Mouse (Mus musculus): ENCODE results near the gene Cdhr5. TPM values are rescaled to one million over a fixed set of nuclear protein-coding genes. Genes with fewer than 3 reads are reported as not detected.

Gene Cdhr5
- not detected in 2 replicates for polyA plus RNA-seq (2016; fragmentation: Nextera tagmentation; extraction: Ambion mirVana)

DNA sequence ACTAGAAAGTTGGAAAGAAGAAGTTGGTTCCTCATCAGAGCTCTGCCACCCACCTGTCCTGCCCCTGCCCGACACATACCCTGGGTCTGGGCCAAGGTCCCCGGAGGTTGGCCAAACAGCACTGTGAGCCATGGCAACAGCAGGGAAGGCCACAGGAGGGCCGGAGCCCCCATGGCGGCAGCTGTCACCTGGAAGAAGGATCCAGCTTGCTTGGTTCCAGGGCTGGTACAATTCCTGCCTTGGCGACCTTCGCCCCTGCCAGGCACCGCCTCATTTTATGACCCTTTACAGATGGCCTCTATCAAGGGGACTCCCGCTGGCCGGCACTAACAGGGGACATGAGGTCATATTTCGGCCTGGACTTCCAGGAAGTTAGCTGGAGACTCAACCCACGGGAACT, at the start of gene Cdhr5:
Cdhr5 (minus strand) TSS at position 241 of the 400 bp plus-strand sequence.
- H3K9ac ChIP-seq, result no peak within 1 kb of the TSS
- ATAC-seq (ENCODE audit: insufficient number of reproducible peaks, low FRiP score), result no peak
- H3K27me3 ChIP-seq (replicated peaks), result peaks cover 28% of the 10 kb centered on the region
- peaks cover 6% of the 10 kb centered on the region for H3K4me1 ChIP-seq (replicated peaks)
- WGBS, result 73% methylated on average over 11 of the region's 11 CpGs
- no peaks in the 10 kb centered on the region for H3K9me3 ChIP-seq (replicated peaks)
- H3K4me2 ChIP-seq, result no peak within 1 kb of the TSS
- H3K36me3 ChIP-seq, result no peaks in the 10 kb centered on the region
- no peak within 1 kb of the TSS for H3K4me3 ChIP-seq
- H3K27ac ChIP-seq (ENCODE audit: poor library complexity, severe bottlenecking), result no peak within 1 kb of the TSS

DNA sequence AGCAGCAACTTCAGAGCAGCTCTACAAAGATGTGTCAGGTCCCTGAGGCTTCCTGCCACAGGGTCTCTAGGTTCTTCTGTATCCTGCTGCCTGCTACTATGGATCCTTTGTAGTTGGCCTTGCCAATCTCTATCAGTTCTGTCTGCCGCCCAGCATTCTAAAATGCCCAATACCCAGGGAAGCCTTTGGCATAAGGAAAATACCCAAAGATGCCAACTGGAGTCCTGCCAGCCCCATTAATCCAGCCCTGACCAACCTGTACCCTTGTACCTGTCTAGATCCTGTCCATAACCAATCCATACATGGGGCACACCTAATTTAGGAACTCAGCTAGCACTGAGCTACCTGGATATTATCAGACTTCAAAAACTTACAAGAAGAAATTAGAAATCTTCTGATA, 48.1 kb upstream of the Cdhr5 start:
- Histone ChIP-seq H3K36me3 (peaks cover 42% of the 10 kb centered on the region), H3K27me3 (replicated peaks) (no peaks in the 10 kb centered on the region), H3K9me3 (replicated peaks) (no peaks in the 10 kb centered on the region), H3K9ac (no peak overlapping the region), H3K4me3 (no peak overlapping the region), H3K4me2 (no peak overlapping the region), H3K4me1 (replicated peaks) (peaks cover 20% of the 10 kb centered on the region), H3K27ac (ENCODE audit: poor library complexity, severe bottlenecking) (no peak overlapping the region)
- 81% methylated on average over 1 of the region's 1 CpGs for WGBS
- no peak for ATAC-seq (ENCODE audit: insufficient number of reproducible peaks, low FRiP score)

DNA sequence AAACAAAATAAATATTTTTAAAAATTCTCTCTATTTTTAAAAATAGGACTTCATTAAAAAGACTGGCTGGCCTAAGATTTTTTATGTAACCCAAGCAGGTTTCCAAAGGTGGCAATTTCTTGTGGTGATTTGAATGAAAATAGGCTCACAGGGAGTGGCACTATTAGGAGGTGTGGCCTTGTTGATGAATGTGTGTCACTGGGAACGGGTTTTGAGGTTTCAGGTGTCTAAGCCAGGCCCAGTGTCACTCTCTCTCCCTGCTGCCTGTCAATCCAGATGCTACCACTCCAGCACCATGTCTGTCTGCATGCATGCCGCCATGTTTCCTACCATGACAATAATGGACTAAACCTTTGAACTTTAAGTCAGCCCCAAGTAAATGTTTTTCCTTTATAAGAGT, 42.9 kb upstream of the Cdhr5 start:
- H3K9me3 ChIP-seq (replicated peaks), result no peaks in the 10 kb centered on the region
- no peak for ATAC-seq (ENCODE audit: insufficient number of reproducible peaks, low FRiP score)
- no peak overlapping the region for H3K4me2 ChIP-seq
- H3K9ac ChIP-seq, result no peak overlapping the region
- H3K27me3 ChIP-seq (replicated peaks), result no peaks in the 10 kb centered on the region
- WGBS, result 84% methylated on average over 2 of the region's 2 CpGs
- no peak overlapping the region for H3K27ac ChIP-seq (ENCODE audit: poor library complexity, severe bottlenecking)
- no peak overlapping the region for H3K4me3 ChIP-seq
- no peaks in the 10 kb centered on the region for H3K4me1 ChIP-seq (replicated peaks)
- H3K36me3 ChIP-seq, result peaks cover 91% of the 10 kb centered on the region

DNA sequence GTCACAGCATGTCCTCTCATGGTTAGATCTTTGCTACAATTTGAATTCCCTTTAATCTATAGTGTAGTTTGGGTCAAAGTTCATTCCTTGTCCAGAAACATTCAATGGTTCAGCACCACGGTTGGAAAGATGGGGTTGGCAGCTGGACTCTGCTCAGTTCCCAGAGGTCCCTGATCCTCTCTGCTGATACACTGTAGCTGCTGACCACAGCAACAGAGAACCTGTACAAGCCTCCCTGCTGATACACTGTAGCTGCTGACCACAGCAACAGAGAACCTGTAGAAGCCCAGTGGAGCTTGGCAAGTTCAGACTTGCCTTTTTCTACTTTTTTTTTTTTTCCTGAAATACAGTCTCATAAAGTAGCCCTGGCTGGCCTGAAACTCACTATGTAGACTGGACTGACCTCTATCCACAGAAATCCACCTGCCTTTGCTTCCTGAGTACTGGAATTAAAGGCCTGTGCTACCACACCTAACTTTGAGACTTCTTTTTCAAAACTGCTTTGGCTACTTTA, 41.1 kb upstream of the Cdhr5 start:
- Histone ChIP-seq H3K4me1 (replicated peaks) (no peaks in the 10 kb centered on the region), H3K27me3 (replicated peaks) (no peaks in the 10 kb centered on the region), H3K27ac (ENCODE audit: poor library complexity, severe bottlenecking) (no peak overlapping the region), H3K9me3 (replicated peaks) (no peaks in the 10 kb centered on the region), H3K4me3 (no peak overlapping the region), H3K4me2 (no peak overlapping the region), H3K9ac (no peak overlapping the region), H3K36me3 (peaks cover 91% of the 10 kb centered on the region)
- 71% methylated on average over 1 of the region's 1 CpGs for WGBS
- no peak for ATAC-seq (ENCODE audit: insufficient number of reproducible peaks, low FRiP score)

DNA sequence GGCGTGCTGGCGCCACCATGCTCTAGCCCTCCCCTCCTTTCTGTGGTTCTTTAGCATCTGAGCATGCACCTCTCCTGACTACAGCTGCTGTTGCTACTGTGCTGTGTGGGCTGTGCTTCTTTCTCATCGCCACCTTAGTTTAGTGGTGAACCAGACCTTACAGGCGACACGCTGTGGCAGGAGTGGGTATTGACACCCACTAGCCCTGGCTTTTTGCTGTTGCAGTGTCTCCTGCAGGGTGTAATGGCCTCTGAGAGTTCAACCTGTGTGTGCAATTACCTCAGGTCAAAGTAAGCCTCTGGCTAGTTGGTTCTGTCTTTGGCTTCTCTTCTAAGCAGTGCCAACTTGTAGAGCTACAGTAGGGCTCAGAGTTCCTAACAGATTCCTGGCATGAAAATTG, 39.4 kb upstream of the Cdhr5 start:
- Histone ChIP-seq H3K4me1 (replicated peaks) (no peaks in the 10 kb centered on the region), H3K9ac (no peak overlapping the region), H3K27me3 (replicated peaks) (no peaks in the 10 kb centered on the region), H3K27ac (ENCODE audit: poor library complexity, severe bottlenecking) (no peak overlapping the region), H3K36me3 (peaks cover 90% of the 10 kb centered on the region), H3K4me3 (no peak overlapping the region), H3K4me2 (no peak overlapping the region), H3K9me3 (replicated peaks) (no peaks in the 10 kb centered on the region)
- no peak for ATAC-seq (ENCODE audit: insufficient number of reproducible peaks, low FRiP score)
- 82% methylated on average over 5 of the region's 5 CpGs for WGBS

DNA sequence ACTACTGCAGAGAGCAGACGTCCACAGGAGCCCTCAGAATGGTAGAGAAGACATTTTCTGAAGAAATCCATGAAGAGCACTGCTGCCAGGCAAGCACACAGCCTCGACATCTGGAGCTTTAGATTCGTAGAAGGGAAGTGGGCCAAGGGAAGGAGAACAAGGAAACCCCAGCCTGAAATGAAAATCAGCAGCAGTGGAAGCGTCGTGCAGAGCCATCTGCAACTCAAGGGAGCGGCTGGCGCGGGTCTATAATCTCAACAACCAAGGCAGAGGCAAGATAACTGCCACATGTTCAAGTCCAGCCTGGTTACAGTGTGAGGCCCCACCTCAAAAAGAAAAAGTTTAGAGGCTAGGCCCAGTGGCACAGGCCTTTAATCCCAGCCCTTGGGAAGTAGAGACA, 38.5 kb upstream of the Cdhr5 start:
- no peak for ATAC-seq (ENCODE audit: insufficient number of reproducible peaks, low FRiP score)
- H3K4me1 ChIP-seq (replicated peaks), result no peaks in the 10 kb centered on the region
- no peak overlapping the region for H3K4me2 ChIP-seq
- 79% methylated on average over 8 of the region's 8 CpGs for WGBS
- H3K27ac ChIP-seq (ENCODE audit: poor library complexity, severe bottlenecking), result no peak overlapping the region
- no peak overlapping the region for H3K9ac ChIP-seq
- no peaks in the 10 kb centered on the region for H3K9me3 ChIP-seq (replicated peaks)
- peaks cover 91% of the 10 kb centered on the region for H3K36me3 ChIP-seq
- H3K27me3 ChIP-seq (replicated peaks), result no peaks in the 10 kb centered on the region
- no peak overlapping the region for H3K4me3 ChIP-seq

DNA sequence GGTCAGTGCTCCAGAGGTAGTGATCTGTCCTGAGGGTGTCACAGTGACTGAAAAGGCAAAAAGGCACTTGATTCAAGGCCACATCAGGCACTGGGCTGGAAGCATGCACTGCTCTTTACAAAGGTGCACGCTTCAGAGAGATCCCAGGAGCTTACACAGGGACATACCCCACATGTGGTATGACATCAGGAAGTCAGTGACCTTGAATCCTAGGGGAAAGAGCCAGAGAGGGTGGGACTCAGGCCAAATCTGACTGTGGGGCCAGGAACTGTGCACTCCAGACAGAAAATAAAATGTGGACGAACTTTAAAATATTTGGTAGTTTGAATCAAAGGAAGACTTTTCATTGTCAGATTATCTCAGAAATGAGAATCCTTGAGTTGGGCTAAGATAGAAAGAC, 37.8 kb upstream of the Cdhr5 start:
- ATAC-seq (ENCODE audit: insufficient number of reproducible peaks, low FRiP score), result no peak
- no peak overlapping the region for H3K27ac ChIP-seq (ENCODE audit: poor library complexity, severe bottlenecking)

DNA sequence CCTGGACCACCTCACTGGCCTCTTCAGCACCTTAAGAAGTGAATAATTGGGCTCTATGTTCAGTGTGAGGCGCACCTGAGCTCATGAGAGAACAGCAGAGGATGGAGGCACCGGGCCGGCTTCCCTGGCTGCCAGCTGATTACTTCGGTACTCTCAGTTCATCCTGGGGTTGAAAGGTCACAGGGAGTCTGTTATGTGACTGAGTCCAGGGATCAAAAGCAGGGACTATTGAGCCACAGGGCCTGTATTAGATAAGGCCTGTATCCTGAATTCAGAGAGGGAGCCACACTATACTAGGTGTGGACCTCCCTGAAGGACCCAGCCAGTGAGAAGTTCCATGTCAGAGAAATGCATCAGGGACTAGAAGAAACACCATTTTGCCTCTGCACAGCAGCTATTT, 28.0 kb upstream of the Cdhr5 start:
- no peak overlapping the region for H3K9ac ChIP-seq
- no peak overlapping the region for H3K27ac ChIP-seq (ENCODE audit: poor library complexity, severe bottlenecking)
- H3K9me3 ChIP-seq (replicated peaks), result no peaks in the 10 kb centered on the region
- 89% methylated on average over 4 of the region's 4 CpGs for WGBS
- no peaks in the 10 kb centered on the region for H3K4me1 ChIP-seq (replicated peaks)
- peaks cover 90% of the 10 kb centered on the region for H3K36me3 ChIP-seq
- no peak for ATAC-seq (ENCODE audit: insufficient number of reproducible peaks, low FRiP score)
- H3K4me2 ChIP-seq, result no peak overlapping the region
- no peak overlapping the region for H3K4me3 ChIP-seq
- H3K27me3 ChIP-seq (replicated peaks), result no peaks in the 10 kb centered on the region

More for the DNA sequence above, 37.8 kb upstream of the Cdhr5 start:
- no peak overlapping the region for H3K4me2 ChIP-seq
- peaks cover 95% of the 10 kb centered on the region for H3K36me3 ChIP-seq
- H3K9me3 ChIP-seq (replicated peaks), result no peaks in the 10 kb centered on the region
- 87% methylated on average over 2 of the region's 2 CpGs for WGBS
- H3K4me3 ChIP-seq, result no peak overlapping the region
- no peaks in the 10 kb centered on the region for H3K4me1 ChIP-seq (replicated peaks)
- H3K27me3 ChIP-seq (replicated peaks), result no peaks in the 10 kb centered on the region
- H3K9ac ChIP-seq, result no peak overlapping the region

DNA sequence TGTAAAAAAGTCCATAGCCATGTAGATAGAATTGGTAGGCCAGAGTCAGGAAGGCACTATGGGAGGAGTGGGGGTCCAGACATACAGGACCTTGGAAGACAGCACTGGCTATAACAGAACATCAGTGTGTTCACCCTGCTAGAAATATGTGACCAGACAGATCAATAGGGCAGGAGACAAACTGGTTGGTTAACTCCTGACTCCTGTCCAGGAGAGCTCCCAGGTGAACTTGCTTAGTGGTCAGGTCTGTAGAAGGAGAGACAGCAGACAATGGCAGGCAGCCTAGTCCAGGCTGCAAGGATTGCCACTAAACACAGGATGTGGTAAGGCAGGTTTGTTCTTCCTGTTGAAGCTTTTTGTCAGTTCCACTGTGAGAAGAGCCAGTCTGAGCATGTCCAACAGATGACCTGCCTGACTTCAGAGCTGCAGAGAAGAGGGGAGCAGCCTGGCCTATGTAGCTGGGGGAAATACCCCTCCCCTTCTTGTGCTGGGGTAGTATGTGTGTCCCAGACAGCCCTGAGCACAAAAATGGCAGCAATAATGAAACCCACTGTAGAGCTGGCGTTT, 26.2 kb upstream of the Cdhr5 start:
- H3K36me3 ChIP-seq, result peaks cover 82% of the 10 kb centered on the region
- H3K9me3 ChIP-seq (replicated peaks), result no peaks in the 10 kb centered on the region
- ATAC-seq (ENCODE audit: insufficient number of reproducible peaks, low FRiP score), result no peak
- no peaks in the 10 kb centered on the region for H3K4me1 ChIP-seq (replicated peaks)
- no peak overlapping the region for H3K4me3 ChIP-seq
- no peak overlapping the region for H3K4me2 ChIP-seq
- H3K27me3 ChIP-seq (replicated peaks), result no peaks in the 10 kb centered on the region
- 95% methylated on average over 1 of the region's 1 CpGs for WGBS
- H3K9ac ChIP-seq, result no peak overlapping the region
- no peak overlapping the region for H3K27ac ChIP-seq (ENCODE audit: poor library complexity, severe bottlenecking)

DNA sequence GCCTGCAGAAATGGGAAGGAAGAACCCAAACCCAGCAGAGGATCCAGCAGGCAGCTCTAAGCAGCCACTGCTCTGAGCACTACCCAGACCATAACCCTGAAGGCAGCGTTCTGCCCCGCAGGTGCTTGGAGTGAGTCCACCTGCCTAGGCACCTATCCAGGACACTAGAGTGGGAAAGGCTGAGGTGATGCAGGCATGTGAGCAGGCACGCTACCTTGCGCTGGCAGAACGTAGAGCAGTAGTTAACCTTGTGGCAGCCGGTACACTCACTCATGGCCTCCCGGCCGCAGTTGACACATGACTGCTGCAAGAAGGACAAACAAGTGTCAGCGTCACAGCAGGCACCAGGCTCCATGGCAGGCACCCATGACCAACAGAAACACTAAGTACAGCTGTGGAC, 24.8 kb upstream of the Cdhr5 start:
- Histone ChIP-seq H3K27me3 (replicated peaks) (peaks cover under 1% of the 10 kb centered on the region; the same call in 1 of the 2 replicates), H3K27ac (ENCODE audit: poor library complexity, severe bottlenecking) (no peak overlapping the region), H3K9me3 (replicated peaks) (no peaks in the 10 kb centered on the region), H3K4me3 (no peak overlapping the region), H3K4me1 (replicated peaks) (no peaks in the 10 kb centered on the region), H3K4me2 (no peak overlapping the region), H3K9ac (no peak overlapping the region), H3K36me3 (peaks cover 81% of the 10 kb centered on the region)
- no peak for ATAC-seq (ENCODE audit: insufficient number of reproducible peaks, low FRiP score)
- WGBS, result 91% methylated on average over 9 of the region's 9 CpGs

DNA sequence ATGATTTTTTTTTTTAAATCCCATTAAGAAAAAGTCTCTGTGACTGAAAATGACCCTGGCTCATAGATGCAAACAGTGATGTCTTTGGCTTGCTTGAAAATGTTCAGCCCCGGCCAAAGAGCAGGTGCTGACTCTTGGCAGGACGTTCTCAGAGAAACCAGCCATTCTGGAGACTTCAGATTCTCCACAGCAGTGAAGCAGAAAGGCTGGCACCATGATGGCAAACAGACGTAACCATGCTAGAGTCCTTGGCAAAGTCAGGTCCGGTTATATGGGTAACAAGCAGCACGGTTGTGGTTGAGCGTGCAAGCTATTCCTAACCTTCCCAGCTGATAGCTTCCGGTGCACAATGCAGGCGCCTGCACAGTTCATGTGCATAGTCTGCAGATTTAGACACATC, 22.6 kb upstream of the Cdhr5 start:
- H3K27me3 ChIP-seq (replicated peaks), result peaks cover 22% of the 10 kb centered on the region
- no peak overlapping the region for H3K27ac ChIP-seq (ENCODE audit: poor library complexity, severe bottlenecking)
- no peak overlapping the region for H3K4me3 ChIP-seq
- peaks cover 9% of the 10 kb centered on the region for H3K4me1 ChIP-seq (replicated peaks)
- no peak overlapping the region for H3K9ac ChIP-seq
- H3K9me3 ChIP-seq (replicated peaks), result no peaks in the 10 kb centered on the region
- peaks cover 60% of the 10 kb centered on the region for H3K36me3 ChIP-seq
- ATAC-seq (ENCODE audit: insufficient number of reproducible peaks, low FRiP score), result no peak
- no peak overlapping the region for H3K4me2 ChIP-seq
- WGBS, result 93% methylated on average over 8 of the region's 8 CpGs
